Mouse (Mus musculus): ENCODE results near the gene Macrod2.

- TF ChIP-seq CTCF (IDR thresholded peaks at IDR 0.05), result no peak
- TF ChIP-seq EP300 (IDR thresholded peaks at IDR 0.05), result no peak
These were observed 932.2 kb downstream of the Macrod2 start for GRCm38 (mm10) chr2:141327296-141327695.

Data from lung, postnatal 0 days (tissue).